Mouse (Mus musculus) brain, embryonic 14.5 days (tissue): Measurements from ENCODE around the gene H2al2a.

ENCODE experiments used
- CTCF ChIP-seq: fragments of 200-500 bp; IDR thresholded peaks from 2 replicates; pipeline ENCODE4 v1.5.1; 2012; ENCODE audit warnings: inconsistent platforms, mild to moderate bottlenecking, moderate library complexity, borderline replicate concordance; ENCODE audit not compliant: insufficient read depth, insufficient read length; ENCODE audit errors: extremely low read depth
- POLR2A ChIP-seq: fragments of 200-500 bp; IDR thresholded peaks from 2 replicates; pipeline ENCODE4 v1.6.1; 2012; ENCODE audit warnings: mild to moderate bottlenecking, inconsistent platforms, borderline replicate concordance; ENCODE audit not compliant: poor library complexity, insufficient read depth, insufficient read length, severe bottlenecking; ENCODE audit errors: extremely low read depth

DNA sequence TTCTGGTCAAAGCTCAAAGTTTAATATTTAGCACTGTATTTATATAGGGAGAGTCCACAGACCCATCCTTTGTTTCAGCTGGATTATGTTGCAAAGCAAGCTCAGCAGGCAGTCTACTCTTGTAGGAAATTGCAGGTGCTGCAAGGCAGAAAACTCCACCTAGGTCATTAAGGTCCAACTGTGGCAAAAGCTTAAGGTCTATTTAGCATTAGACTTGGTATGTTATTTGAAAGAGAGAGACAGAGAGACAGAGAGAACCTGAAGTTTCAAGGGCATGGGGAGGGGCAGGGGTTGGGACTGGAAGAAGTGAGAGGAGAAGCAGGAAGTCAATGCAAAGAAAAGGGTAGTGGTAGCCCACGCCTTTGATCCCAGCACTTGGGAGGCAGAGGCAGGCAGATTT is 14.0 kb downstream of the H2al2a start:
- no peak for TF ChIP-seq POLR2A
- TF ChIP-seq CTCF, result no peak
